Mouse (Mus musculus) embryonic facial prominence, embryonic 12.5 days (tissue): ENCODE data around the gene Tmem218. TPM values are rescaled to one million over a fixed set of nuclear protein-coding genes. Genes with fewer than 3 reads are reported as not detected.
A peak's percentile ranks its signal among the peaks of the same experiment; 100 is the strongest.

Source experiments
- ATAC-seq: fragments of 200-750 bp; cut with Nextera tagmentation; 2 replicates; pipeline ENCODE4 v1.8.0; 2017; ENCODE audit not compliant: insufficient number of reproducible peaks, insufficient read depth, low FRiP score, low TSS enrichment
- H3K27ac ChIP-seq: fragments of 300-500 bp; sonication (generic); 2 replicates; pipeline ENCODE4 v1.5.1; 2016; ENCODE audit warnings: mild to moderate bottlenecking
- H3K27me3 ChIP-seq: fragments of 300-500 bp; sonication (generic); 2 replicates; pipeline ENCODE4 v1.6.1; 2016; ENCODE audit warnings: mild to moderate bottlenecking, moderate library complexity
- H3K36me3 ChIP-seq: fragments of 300-500 bp; sonication (generic); 2 replicates; pipeline ENCODE4 v1.6.1; 2016; ENCODE audit warnings: mild to moderate bottlenecking
- H3K4me1 ChIP-seq: fragments of 300-500 bp; sonication (generic); 2 replicates; pipeline ENCODE4 v1.6.1; 2016
- H3K4me2 ChIP-seq: fragments of 300-500 bp; sonication (generic); replicated peaks from 2 replicates; pipeline ENCODE4 v1.6.1; 2016; ENCODE audit warnings: mild to moderate bottlenecking, moderate library complexity
- H3K4me3 ChIP-seq: fragments of 300-500 bp; sonication (generic); 2 replicates; pipeline ENCODE4 v1.5.1; 2016; ENCODE audit warnings: mild to moderate bottlenecking
- H3K9ac ChIP-seq: fragments of 300-500 bp; sonication (generic); 2 replicates; pipeline ENCODE4 v1.6.1; 2016; ENCODE audit warnings: mild to moderate bottlenecking, moderate library complexity
- H3K9me3 ChIP-seq: fragments of 300-500 bp; sonication (generic); 2 replicates; pipeline ENCODE4 v1.6.1; 2016; ENCODE audit warnings: mild to moderate bottlenecking, moderate library complexity
- WGBS: fragments of 180-500 bp; shearing (Covaris S2); methylation state at CpG from one replicate; pipeline ENCODE4 v1.1.7; 2016; 5-methylcytosine and 5-hydroxymethylcytosine counted together
- polyA plus RNA-seq: library from polyadenylated mRNA; unstranded; fragments of >200 nt; fragmentation: Nextera tagmentation; extraction: Ambion mirVana; gene quantifications from 2 replicates; pipeline ENCODE4 v1.2.1, GENCODE M21; 2016

The Tmem218 gene
- 15.4 and 17.6 TPM in 2 replicates for polyA plus RNA-seq

DNA sequence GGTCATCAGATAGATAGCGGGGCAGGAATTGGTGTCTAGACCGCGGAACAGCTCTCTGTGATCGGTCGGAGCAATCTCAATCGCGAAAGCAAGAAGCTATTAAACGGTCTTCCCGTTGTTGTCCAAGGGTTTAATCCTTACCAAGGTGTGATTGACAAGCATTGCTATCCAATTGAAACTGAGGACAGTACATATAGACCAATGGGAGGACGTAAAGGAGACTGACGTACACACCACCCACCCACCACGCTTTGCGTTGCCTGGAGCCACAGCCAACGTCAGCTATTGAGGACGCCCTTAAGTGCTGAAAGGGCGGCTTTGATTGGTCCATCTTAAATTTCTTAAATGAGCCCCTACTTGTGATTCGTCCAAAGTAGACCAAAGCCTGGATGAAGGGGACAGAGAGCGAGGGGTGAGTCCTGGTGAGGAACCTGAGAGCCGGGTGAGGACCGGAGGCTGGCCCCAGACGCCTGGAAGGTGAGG is at the start of gene Tmem218:
Tmem218 (plus strand) TSS at position 295 of the 483 bp plus-strand sequence.
- Histone ChIP-seq H3K27ac (peak within 1 kb of the TSS; percentile 69), H3K9me3 (no peaks in the 10 kb centered on the region), H3K4me2 (peak within 1 kb of the TSS; percentile 56), H3K4me3 (peak within 1 kb of the TSS; percentile 57), H3K9ac (peak within 1 kb of the TSS; percentile 67), H3K27me3 (no peaks in the 10 kb centered on the region), H3K4me1 (peaks cover 5% of the 10 kb centered on the region; the same call in 1 of the 2 replicates), H3K36me3 (no peaks in the 10 kb centered on the region)
- WGBS: under 1% methylated on average over 21 of the region's 21 CpGs
- peak; percentile 100 for ATAC-seq

DNA sequence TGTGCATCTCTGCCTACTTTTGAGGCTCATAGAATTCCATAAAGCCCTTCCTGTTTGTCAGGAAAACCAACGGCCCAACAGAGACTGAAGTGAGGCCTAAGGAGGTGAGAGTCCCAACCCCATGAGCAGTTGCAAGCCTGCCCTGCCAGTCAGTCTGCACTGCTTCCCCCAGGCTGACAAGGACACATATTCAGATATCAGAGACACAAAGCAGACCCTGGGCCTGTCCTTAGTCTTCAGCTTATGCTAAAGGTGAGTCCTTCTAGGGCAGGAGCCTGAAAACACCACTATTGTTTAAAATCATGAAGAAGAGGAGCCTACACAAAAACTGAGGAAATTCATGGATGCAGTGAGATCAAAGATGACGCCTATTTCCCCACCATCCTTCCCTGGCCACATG is 47.3 kb upstream of the Tmem218 start:
- no peak for ATAC-seq
- Histone ChIP-seq H3K4me2 (no peak overlapping the region), H3K27ac (no peak overlapping the region), H3K9me3 (no peaks in the 10 kb centered on the region), H3K4me1 (no peaks in the 10 kb centered on the region), H3K9ac (no peak overlapping the region), H3K27me3 (no peaks in the 10 kb centered on the region), H3K36me3 (no peaks in the 10 kb centered on the region), H3K4me3 (no peak overlapping the region)
- WGBS: 82% methylated on average over 2 of the region's 2 CpGs

GRCm38 (mm10) chr9:37166899-37167298 is 41.1 kb upstream of the Tmem218 start:
- H3K27me3 ChIP-seq: no peaks in the 10 kb centered on the region
- ATAC-seq: no peak
- 71% methylated on average over 2 of the region's 2 CpGs for WGBS
- no peak overlapping the region for H3K27ac ChIP-seq
- H3K36me3 ChIP-seq: no peaks in the 10 kb centered on the region
- H3K4me3 ChIP-seq: no peak overlapping the region
- H3K9ac ChIP-seq: no peak overlapping the region
- H3K4me1 ChIP-seq: no peaks in the 10 kb centered on the region
- no peak overlapping the region for H3K4me2 ChIP-seq
- no peaks in the 10 kb centered on the region for H3K9me3 ChIP-seq

- ATAC-seq: no peak
- Histone ChIP-seq H3K27me3 (no peaks in the 10 kb centered on the region), H3K4me3 (no peak overlapping the region), H3K4me1 (peaks cover 26% of the 10 kb centered on the region), H3K4me2 (no peak overlapping the region), H3K9me3 (no peaks in the 10 kb centered on the region), H3K9ac (no peak overlapping the region), H3K36me3 (no peaks in the 10 kb centered on the region), H3K27ac (peak overlapping the region; percentile 52)
- WGBS: 27% methylated on average over 5 of the region's 5 CpGs
These were observed 34.6 kb upstream of the Tmem218 start for GRCm38 (mm10) chr9:37173376-37173775.

DNA sequence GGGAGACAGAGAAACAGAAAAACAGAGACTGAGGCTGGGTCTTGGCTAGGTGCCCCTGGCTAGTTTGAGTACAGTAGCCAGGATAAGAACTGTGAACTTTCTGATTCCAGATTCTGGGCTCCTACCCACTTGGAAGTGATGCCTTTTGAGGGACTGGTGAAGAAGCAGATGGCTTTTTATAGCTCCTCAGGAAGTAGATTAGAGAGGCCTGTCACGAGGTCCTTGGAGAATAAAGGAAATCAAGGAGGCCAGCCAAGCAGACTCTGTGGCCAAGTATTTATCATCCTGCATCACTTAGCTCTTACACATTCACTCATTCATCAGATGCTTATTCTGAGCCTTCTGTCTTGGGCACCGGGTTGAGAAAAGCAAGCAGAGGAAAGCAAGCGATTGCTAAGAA is 32.0 kb upstream of the Tmem218 start:
- Histone ChIP-seq H3K27ac (no peak overlapping the region), H3K9ac (no peak overlapping the region), H3K9me3 (no peaks in the 10 kb centered on the region), H3K36me3 (no peaks in the 10 kb centered on the region), H3K4me3 (no peak overlapping the region), H3K4me1 (peaks cover 33% of the 10 kb centered on the region), H3K27me3 (no peaks in the 10 kb centered on the region), H3K4me2 (no peak overlapping the region)
- 75% methylated on average over 3 of the region's 3 CpGs for WGBS
- ATAC-seq: no peak

GRCm38 (mm10) chr9:37177107-37177506 is 30.9 kb upstream of the Tmem218 start:
- no peak overlapping the region for H3K9ac ChIP-seq
- no peak overlapping the region for H3K4me2 ChIP-seq
- 0 out of 2 replicates have a peak overlapping the region, but pooled peaks have one; percentile 43 for H3K27ac ChIP-seq
- WGBS: 0% methylated on average over 5 of the region's 5 CpGs
- no peak for ATAC-seq
- peaks cover 33% of the 10 kb centered on the region for H3K4me1 ChIP-seq
- no peaks in the 10 kb centered on the region for H3K27me3 ChIP-seq
- no peaks in the 10 kb centered on the region for H3K36me3 ChIP-seq
- H3K9me3 ChIP-seq: no peaks in the 10 kb centered on the region
- no peak overlapping the region for H3K4me3 ChIP-seq

- Histone ChIP-seq H3K4me3 (no peak overlapping the region), H3K4me1 (peaks cover 33% of the 10 kb centered on the region), H3K4me2 (no peak overlapping the region), H3K27ac (peak overlapping the region; percentile 43; the same call in 1 of the 2 replicates), H3K36me3 (no peaks in the 10 kb centered on the region), H3K27me3 (no peaks in the 10 kb centered on the region), H3K9me3 (no peaks in the 10 kb centered on the region), H3K9ac (no peak overlapping the region)
- no peak for ATAC-seq
- WGBS: 37% methylated on average over 8 of the region's 8 CpGs
These were observed 30.5 kb upstream of the Tmem218 start for GRCm38 (mm10) chr9:37177551-37177950.

DNA sequence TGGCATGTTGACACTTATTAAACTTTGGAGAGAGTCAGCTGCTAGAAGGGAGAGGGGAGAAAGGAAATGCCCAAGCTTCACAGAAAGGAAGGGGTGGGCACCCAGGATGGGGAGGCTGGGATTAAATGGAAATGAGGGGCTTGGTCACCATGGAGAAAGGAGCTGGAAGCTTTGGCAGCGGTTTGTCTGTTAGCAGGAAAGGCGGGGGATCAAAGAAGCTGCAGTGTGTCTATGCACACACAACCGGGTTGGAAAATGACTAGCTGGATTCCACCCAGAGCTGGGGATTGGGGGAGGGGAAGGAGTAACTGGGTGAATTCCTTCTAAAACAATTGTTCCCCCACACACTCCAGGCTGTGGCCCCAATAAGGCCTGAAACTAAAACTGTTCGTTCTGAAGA is 29.1 kb upstream of the Tmem218 start:
- Histone ChIP-seq H3K4me1 (peaks cover 25% of the 10 kb centered on the region), H3K27ac (no peak overlapping the region), H3K4me3 (no peak overlapping the region), H3K36me3 (no peaks in the 10 kb centered on the region), H3K9ac (no peak overlapping the region), H3K9me3 (no peaks in the 10 kb centered on the region), H3K4me2 (no peak overlapping the region), H3K27me3 (no peaks in the 10 kb centered on the region)
- ATAC-seq: no peak
- WGBS: 35% methylated on average over 4 of the region's 4 CpGs

GRCm38 (mm10) chr9:37179596-37179995 is 28.4 kb upstream of the Tmem218 start:
- Histone ChIP-seq H3K27ac (no peak overlapping the region), H3K9ac (no peak overlapping the region), H3K4me2 (no peak overlapping the region), H3K27me3 (no peaks in the 10 kb centered on the region), H3K36me3 (no peaks in the 10 kb centered on the region), H3K4me3 (no peak overlapping the region), H3K4me1 (peaks cover 21% of the 10 kb centered on the region), H3K9me3 (no peaks in the 10 kb centered on the region)
- ATAC-seq: no peak
- 86% methylated on average over 4 of the region's 4 CpGs for whole genome bisulfite sequencing

DNA sequence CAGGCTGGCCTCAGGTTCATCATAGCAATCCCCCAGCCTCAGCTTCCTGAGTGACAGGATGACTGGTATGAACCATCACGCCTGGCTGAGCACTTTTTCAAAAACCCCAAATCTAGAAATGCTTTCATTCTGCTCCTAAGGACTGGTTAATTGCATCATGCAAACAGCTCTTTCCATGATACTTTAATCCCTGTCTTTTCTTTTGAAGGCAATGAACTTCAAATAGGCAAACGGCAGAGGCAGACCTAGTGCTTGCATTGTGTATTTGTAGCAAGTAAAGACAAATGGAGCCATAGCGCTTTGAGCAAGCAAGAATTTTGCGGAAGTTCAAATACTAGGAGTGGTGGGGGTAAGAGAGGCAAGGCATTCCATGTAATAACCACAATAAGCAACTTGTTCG is 26.4 kb upstream of the Tmem218 start:
- peaks cover 19% of the 10 kb centered on the region for H3K4me1 ChIP-seq
- WGBS: 70% methylated on average over 5 of the region's 5 CpGs
- H3K9me3 ChIP-seq: no peaks in the 10 kb centered on the region
- no peaks in the 10 kb centered on the region for H3K27me3 ChIP-seq
- no peak overlapping the region for H3K4me3 ChIP-seq
- no peak overlapping the region for H3K27ac ChIP-seq
- no peaks in the 10 kb centered on the region for H3K36me3 ChIP-seq
- ATAC-seq: no peak
- H3K4me2 ChIP-seq: no peak overlapping the region
- no peak overlapping the region for H3K9ac ChIP-seq

- 64% methylated on average over 2 of the region's 2 CpGs for WGBS
These were observed 24.8 kb upstream of the Tmem218 start for GRCm38 (mm10) chr9:37183176-37183575.

DNA sequence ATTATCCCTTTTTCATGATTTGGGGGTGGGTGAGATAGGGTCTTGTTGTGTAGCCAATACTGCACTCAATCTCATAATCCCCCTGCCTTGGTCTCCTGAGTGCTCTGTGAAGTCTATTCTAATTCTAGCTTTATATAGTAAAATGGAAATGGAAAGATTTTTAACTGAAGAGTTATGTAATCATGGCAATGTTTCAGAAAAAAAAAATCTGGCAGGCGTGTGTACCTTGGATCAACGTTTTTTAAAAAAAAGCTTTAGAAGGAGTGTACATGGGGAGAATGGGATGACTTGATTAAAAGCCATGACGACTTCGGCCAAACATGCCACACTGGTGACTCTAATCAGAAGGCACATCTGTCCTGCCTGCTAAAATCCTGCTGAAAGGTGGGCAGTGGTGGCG is 20.6 kb upstream of the Tmem218 start:
- WGBS: 88% methylated on average over 5 of the region's 5 CpGs
- Histone ChIP-seq H3K27ac (no peak overlapping the region), H3K27me3 (no peaks in the 10 kb centered on the region), H3K36me3 (no peaks in the 10 kb centered on the region), H3K4me2 (no peak overlapping the region), H3K9ac (no peak overlapping the region), H3K4me3 (no peak overlapping the region), H3K9me3 (no peaks in the 10 kb centered on the region; the same call in 1 of the 2 replicates), H3K4me1 (no peaks in the 10 kb centered on the region)
- no peak for ATAC-seq

More at GRCm38 (mm10) chr9:37183176-37183575, 24.8 kb upstream of the Tmem218 start:
- H3K36me3 ChIP-seq: no peaks in the 10 kb centered on the region
- H3K4me1 ChIP-seq: peaks cover 7% of the 10 kb centered on the region; the same call in 1 of the 2 replicates
- no peak overlapping the region for H3K27ac ChIP-seq
- no peak overlapping the region for H3K4me3 ChIP-seq
- no peaks in the 10 kb centered on the region for H3K9me3 ChIP-seq
- H3K27me3 ChIP-seq: no peaks in the 10 kb centered on the region
- H3K4me2 ChIP-seq: no peak overlapping the region
- H3K9ac ChIP-seq: no peak overlapping the region
- ATAC-seq: no peak
